Mouse (Mus musculus): ENCODE results near the gene Cntn4.

DNA sequence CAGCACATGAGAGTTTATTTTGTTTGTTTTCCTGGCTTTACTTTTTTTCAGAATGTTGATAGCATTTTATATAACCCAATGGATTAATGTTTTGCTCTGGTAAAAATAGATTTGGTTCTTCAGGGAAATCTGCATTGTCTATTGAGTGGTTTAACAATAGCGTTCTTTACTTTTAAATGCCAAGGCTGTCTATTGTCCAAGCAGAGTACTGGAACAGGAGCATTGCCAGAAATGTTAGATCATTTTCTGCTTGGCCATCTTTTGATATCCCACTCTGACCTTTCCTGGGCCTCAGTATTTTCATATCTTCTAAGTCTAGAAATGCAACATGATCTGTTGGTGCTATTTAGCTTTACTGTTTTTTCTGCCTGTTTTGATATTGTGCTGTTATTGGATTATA is 804.1 kb downstream of the Cntn4 start:
- TF ChIP-seq TAL1 (IDR thresholded peaks at IDR 0.05; ENCODE audit: low read length) = no peak
- no peak for TF ChIP-seq GATA1 (IDR thresholded peaks at IDR 0.05; ENCODE audit: low read length)
